Mouse (Mus musculus) T-helper 2 cell (primary cell): ENCODE measurements around the gene Six6.

Experiments used
- in situ Hi-C: fragments of 300-600 bp; cut with MboI, MseI; formaldehyde crosslinking; loops from one replicate; pipeline ENCODE4 v1.15.1; 2025; ENCODE audit warnings: high pct_unique_total_duplicates

The Six6 gene

DNA sequence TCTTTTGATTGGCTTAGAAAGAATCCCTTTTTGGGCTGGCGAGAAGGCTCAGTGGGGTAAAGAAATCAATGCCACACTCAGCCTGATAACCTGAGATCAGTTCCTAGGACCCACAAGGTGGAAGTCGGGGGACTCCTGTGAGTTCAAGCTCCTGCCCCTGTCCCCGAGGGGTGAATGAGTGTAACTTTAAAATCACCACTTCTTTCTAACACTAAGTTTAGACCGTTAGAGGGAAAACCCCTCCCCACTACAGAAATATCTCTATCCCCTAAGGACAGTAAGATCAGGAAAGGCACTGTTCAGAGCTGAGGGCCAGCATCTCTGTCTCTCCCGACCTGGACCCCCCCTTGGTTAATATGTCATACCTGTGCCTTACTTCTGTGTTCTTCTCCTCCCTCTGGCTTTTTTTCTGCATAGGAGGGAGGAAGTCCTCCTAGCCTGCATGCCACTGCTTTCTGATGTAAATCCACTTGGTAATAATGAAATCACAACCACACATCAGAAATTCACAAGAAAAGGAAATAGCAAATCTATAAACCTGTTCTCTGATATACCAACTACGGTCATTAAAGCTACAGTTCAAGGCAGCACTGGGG is 18.2 kb downstream of the Six6 start:
- in situ Hi-C loops: no loop called here

DNA sequence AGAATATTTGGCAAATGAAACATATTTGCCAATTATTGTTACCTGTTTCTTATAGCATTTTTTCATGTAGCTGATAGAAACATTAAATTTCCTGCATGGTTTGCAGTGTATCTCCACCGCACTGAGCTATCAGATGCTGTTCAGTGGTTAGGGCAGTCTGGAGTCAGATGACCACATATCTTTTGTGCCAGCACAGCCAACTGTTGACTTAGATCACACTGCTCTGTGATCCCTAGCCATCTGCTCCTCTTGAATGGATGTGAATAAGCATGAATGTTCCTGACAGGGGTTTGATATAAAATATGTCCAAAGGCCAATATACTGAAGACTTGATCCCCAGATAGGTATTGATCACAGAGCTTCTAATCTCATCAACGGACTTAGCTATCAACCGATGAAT is 18.8 kb downstream of the Six6 start:
- in situ Hi-C loops: no loop called here

GRCm38 (mm10) chr12:72962761-72963160 is 23.1 kb downstream of the Six6 start:
- in situ Hi-C loops: no loop called here

- in situ Hi-C loops: no loop called here
Observed at GRCm38 (mm10) chr12:72967541-72967940, 27.8 kb downstream of the Six6 start.

DNA sequence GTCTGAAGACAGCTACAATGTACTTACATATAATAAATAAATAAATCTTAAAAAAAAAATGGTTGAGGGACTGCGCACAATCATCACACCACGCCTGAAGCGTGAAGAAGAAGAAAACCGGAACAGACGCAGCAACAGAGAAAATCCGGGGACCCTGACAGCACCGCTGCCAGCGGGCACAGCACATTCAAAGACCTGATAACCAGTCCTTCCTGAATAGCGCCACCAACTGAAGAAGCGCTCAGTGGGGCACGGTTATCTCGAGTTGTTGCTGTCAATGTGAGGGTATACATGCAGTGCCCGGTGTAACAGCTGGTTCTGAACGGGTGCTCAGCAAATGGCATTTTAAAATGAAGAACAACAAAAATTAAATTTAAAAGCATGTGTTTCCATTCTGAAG is 30.9 kb downstream of the Six6 start:
- in situ Hi-C loops: loop anchor here (5.0 kb wide), 1 partner anchor 133 kb away; no protein-coding TSS in a partner anchor

- in situ Hi-C loops: loop anchor here (5.0 kb wide), 1 partner anchor 136 kb away; no protein-coding TSS in a partner anchor
Observed at GRCm38 (mm10) chr12:72973161-72973560, 33.5 kb downstream of the Six6 start.

- in situ Hi-C loops: no loop called here
Observed at GRCm38 (mm10) chr12:72976172-72976571, 36.5 kb downstream of the Six6 start.

- in situ Hi-C loops: no loop called here
Observed at GRCm38 (mm10) chr12:72976718-72977117, 37.0 kb downstream of the Six6 start.

DNA sequence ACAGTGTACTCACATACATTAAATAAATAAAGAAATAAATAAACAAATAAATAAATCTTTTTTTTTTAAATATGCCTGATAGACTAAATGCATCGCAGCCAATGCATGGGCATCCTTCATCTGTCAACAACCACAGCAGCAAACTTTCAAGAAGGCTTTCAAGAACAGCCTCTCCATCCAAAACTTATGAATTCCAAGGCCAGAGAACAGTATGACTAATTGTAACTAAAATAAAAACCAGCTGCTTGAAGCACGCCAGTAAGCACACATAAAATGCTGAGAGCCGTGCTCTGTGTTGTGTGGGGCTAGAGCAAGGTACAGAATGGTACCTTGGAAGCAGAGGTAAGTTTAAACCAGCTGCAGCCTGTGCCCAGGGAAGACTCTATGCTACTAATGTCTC is 38.2 kb downstream of the Six6 start:
- in situ Hi-C loops: no loop called here

- in situ Hi-C loops: no loop called here
Observed at GRCm38 (mm10) chr12:72979236-72979635, 39.5 kb downstream of the Six6 start.

DNA sequence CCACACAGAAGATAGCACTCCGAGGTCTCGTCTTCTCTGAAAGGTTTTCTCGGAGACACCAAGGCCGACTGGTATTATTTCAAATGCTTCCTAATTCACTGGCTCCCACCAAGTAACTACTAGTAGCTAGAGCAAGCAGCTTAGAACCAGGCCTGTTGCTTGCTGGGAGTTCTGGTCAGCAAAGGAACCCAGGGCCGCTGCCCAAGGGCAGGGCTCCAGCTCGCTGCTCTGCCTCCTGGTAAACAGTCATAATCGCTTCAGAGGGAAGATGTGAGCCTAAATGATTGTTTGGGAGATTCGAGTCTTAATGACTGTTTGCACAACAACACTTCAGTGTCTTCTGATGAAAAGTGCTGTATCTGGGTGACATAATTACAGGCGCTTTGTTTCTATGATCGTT is 42.9 kb downstream of the Six6 start:
- in situ Hi-C loops: no loop called here

DNA sequence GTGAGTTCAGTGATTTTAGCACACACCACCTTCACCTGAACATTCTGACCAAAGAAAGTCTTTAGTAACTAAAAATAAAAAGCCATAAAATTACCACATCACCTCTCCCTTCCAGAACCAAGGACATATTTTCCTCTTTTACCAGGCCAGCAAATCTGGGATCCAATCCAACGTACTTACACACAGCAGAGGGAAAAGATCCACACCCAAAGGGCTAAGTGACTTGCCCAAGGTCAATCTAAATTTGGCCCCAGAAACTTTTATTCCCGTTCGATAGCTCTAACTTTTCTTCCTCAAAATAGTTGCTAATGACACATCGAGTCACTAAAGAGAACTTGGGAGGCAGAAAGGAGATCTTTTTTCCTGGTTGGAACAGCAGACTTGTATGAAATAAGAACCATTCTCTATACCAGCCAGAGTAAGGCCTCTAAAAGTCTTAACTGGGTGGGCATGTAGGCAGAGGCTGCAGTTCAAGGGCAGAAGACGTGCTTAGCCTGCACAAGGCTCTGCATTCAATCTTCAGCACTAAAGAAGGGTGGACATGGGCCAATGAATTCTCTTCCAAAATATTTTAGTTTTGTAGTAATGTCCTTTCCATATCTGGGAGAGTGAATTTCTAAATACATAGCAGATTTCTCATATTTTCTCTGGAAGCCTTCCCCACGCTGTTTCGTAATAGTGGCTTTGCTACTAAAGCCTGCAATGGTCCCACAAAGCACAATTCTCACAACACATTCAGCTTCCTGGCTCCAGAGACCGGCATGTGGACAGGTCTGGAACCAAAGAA is 43.6 kb downstream of the Six6 start:
- in situ Hi-C loops: no loop called here
